Mouse (Mus musculus) left cerebral cortex, postnatal 4 days (tissue): ENCODE measurements around the gene Bsg. TPM values are rescaled to one million over a fixed set of nuclear protein-coding genes. Genes with fewer than 3 reads are reported as not detected.

Experiments
- DNase-seq: peaks from one replicate; pipeline ENCODE4 v3.0.0-alpha.2; 2022
- intact Hi-C: fragments of 180-260 bp; cut with DNase I; formaldehyde crosslinking; loops from one replicate; pipeline ENCODE4 v1.15.1; 2025
- total RNA-seq, 2 experiments: library from RNA; stranded (reverse); gene quantifications; 2 replicates each; pipeline ENCODE4 v1.2.3; 2021

The Bsg gene
- total RNA-seq, 2 experiments from 2014 or later = 486 to 495 TPM

GRCm38 (mm10) chr10:79726090-79726489 lies 21.8 kb downstream of the Bsg start:
- DNase-seq = no peak
- intact Hi-C loops = no loop called here

- intact Hi-C loops = no loop called here
- no peak for DNase-seq
Measured at GRCm38 (mm10) chr10:79728323-79729249, 24.3 kb downstream of the Bsg start.

GRCm38 (mm10) chr10:79729357-79729965 lies 25.2 kb downstream of the Bsg start:
- intact Hi-C loops = no loop called here
- peak; percentile 63 for DNase-seq

GRCm38 (mm10) chr10:79732500-79732899 lies 28.2 kb downstream of the Bsg start:
- intact Hi-C loops = loop anchor here (10.0 kb wide), 1 partner anchor 1822 kb away; the partner anchor contains the start of gene Aes
- DNase-seq = no peak

- intact Hi-C loops = loop anchor here (10.0 kb wide), 1 partner anchor 1821 kb away; the partner anchor contains the start of gene Aes
- DNase-seq = no peak
Measured at GRCm38 (mm10) chr10:79733847-79734246, 29.6 kb downstream of the Bsg start.

- intact Hi-C loops = loop anchor here (10.0 kb wide), 1 partner anchor 1819 kb away; the partner anchor contains the start of gene Aes
- no peak for DNase-seq
Measured at GRCm38 (mm10) chr10:79735361-79735760, 31.1 kb downstream of the Bsg start.

- DNase-seq = no peak
- intact Hi-C loops = loop anchor here (10.0 kb wide), 1 partner anchor 1818 kb away; the partner anchor contains the start of gene Aes
Measured at GRCm38 (mm10) chr10:79736706-79737105, 32.4 kb downstream of the Bsg start.

GRCm38 (mm10) chr10:79738259-79738658 lies 34.0 kb downstream of the Bsg start:
- DNase-seq = no peak
- intact Hi-C loops = loop anchor here (10.0 kb wide), 1 partner anchor 1817 kb away; the partner anchor contains the start of gene Aes

GRCm38 (mm10) chr10:79739234-79739633 lies 34.9 kb downstream of the Bsg start:
- DNase-seq = no peak
- intact Hi-C loops = loop anchor here (10.0 kb wide), 1 partner anchor 1816 kb away; the partner anchor contains the start of gene Aes

GRCm38 (mm10) chr10:79740863-79741262 lies 36.6 kb downstream of the Bsg start:
- DNase-seq = no peak
- intact Hi-C loops = no loop called here

- no peak for DNase-seq
- intact Hi-C loops = no loop called here
Measured at GRCm38 (mm10) chr10:79743161-79743560, 38.9 kb downstream of the Bsg start.

- DNase-seq = no peak
- intact Hi-C loops = no loop called here
Measured at GRCm38 (mm10) chr10:79743650-79744365, 39.5 kb downstream of the Bsg start.

GRCm38 (mm10) chr10:79745411-79745810 lies 41.1 kb downstream of the Bsg start:
- intact Hi-C loops = no loop called here
- DNase-seq = no peak

- peak; percentile 97 for DNase-seq
- intact Hi-C loops = no loop called here
Measured at GRCm38 (mm10) chr10:79745898-79746773, 41.8 kb downstream of the Bsg start, which contains the start of gene Polrmt. Gene Polrmt, minus strand, starts transcription at chr10:79746581.

- intact Hi-C loops = no loop called here
- DNase-seq = no peak
Measured at GRCm38 (mm10) chr10:79746774-79747151, 42.5 kb downstream of the Bsg start.

- intact Hi-C loops = no loop called here
Measured at GRCm38 (mm10) chr10:79748496-79748895, 44.2 kb downstream of the Bsg start.

GRCm38 (mm10) chr10:79754856-79755516 lies 50.7 kb downstream of the Bsg start, which contains the start of gene Fgf22:
Gene Fgf22, plus strand, starts transcription at chr10:79755076.
- peak; percentile 59 for DNase-seq
- intact Hi-C loops = no loop called here

More at GRCm38 (mm10) chr10:79748496-79748895, 44.2 kb downstream of the Bsg start:
- DNase-seq = no peak

GRCm38 (mm10) chr10:79755854-79756253 lies 51.6 kb downstream of the Bsg start:
- intact Hi-C loops = no loop called here

GRCm38 (mm10) chr10:79756660-79757059 lies 52.4 kb downstream of the Bsg start:
- DNase-seq = no peak
- intact Hi-C loops = no loop called here

More at GRCm38 (mm10) chr10:79755854-79756253, 51.6 kb downstream of the Bsg start:
- DNase-seq = no peak
